Mouse (Mus musculus) stomach, postnatal 0 days (tissue): ENCODE results near the gene Olfr54. TPM values are rescaled to one million over a fixed set of nuclear protein-coding genes. Genes with fewer than 3 reads are reported as not detected.
"Not testable (repeated sequence)": the region's sequence is repeated elsewhere in the genome, so short reads cannot be mapped to it uniquely, and the experiment has no call there.

Experiments used
- ATAC-seq: fragments of 200-750 bp; cut with Nextera tagmentation; 2 replicates; pipeline ENCODE4 v1.8.0; 2017; ENCODE audit not compliant: low FRiP score, low TSS enrichment
- DNase-seq: peaks from one replicate; pipeline ENCODE4 v3.0.0-alpha.2; 2016; ENCODE audit warnings: low spot score
- H3K27ac ChIP-seq: fragments of 300-500 bp; sonication (generic); replicated peaks from 2 replicates; pipeline ENCODE4 v1.5.1; 2014; ENCODE audit warnings: mild to moderate bottlenecking, control low read depth
- H3K27me3 ChIP-seq: fragments of 300-500 bp; sonication (generic); 2 replicates; pipeline ENCODE4 v1.6.1; 2014; ENCODE audit warnings: low read length; ENCODE audit not compliant: control insufficient read depth, insufficient read depth
- H3K36me3 ChIP-seq: fragments of 300-500 bp; sonication (generic); 2 replicates; pipeline ENCODE4 v1.6.1; 2014; ENCODE audit warnings: low read length, mixed read lengths; ENCODE audit not compliant: control insufficient read depth, insufficient read depth
- H3K4me1 ChIP-seq: fragments of 300-500 bp; sonication (generic); replicated peaks from 2 replicates; pipeline ENCODE4 v1.6.1; 2014; ENCODE audit warnings: antibody characterized with exemption; ENCODE audit not compliant: control insufficient read depth, insufficient read depth
- H3K4me2 ChIP-seq: fragments of 300-500 bp; sonication (generic); replicated peaks from 2 replicates; pipeline ENCODE4 v1.6.1; 2014; ENCODE audit warnings: low read depth, mild to moderate bottlenecking, control low read depth, moderate library complexity
- H3K4me3 ChIP-seq: fragments of 300-500 bp; sonication (generic); 2 replicates; pipeline ENCODE4 v1.5.1; 2014; ENCODE audit warnings: low read depth, low read length, control low read depth
- H3K9ac ChIP-seq: fragments of 300-500 bp; sonication (generic); 2 replicates; pipeline ENCODE4 v1.6.1; 2014; ENCODE audit warnings: mild to moderate bottlenecking, low read length, control low read depth, mixed read lengths
- H3K9me3 ChIP-seq: fragments of 300-500 bp; sonication (generic); 2 replicates; pipeline ENCODE4 v1.6.1; 2016; ENCODE audit warnings: low read length; ENCODE audit not compliant: control insufficient read depth
- CTCF ChIP-seq: IDR thresholded peaks from 2 replicates; pipeline ENCODE4 v1.5.1; 2016; ENCODE audit warnings: antibody characterized with exemption, low read depth, mild to moderate bottlenecking, moderate library complexity
- EP300 ChIP-seq: optimal IDR thresholded peaks from 2 replicates; pipeline ENCODE3; 2016; ENCODE audit warnings: antibody characterized with exemption
- WGBS: fragments of 180-500 bp; shearing (Covaris S2); extraction: QIAGEN DNeasy Blood & Tissue Kit; methylation state at CpG from one replicate; pipeline ENCODE4 v1.1.7; 2014; 5-methylcytosine and 5-hydroxymethylcytosine counted together
- polyA plus RNA-seq: library from polyadenylated mRNA; unstranded; fragments of >200 nt; fragmentation: Nextera tagmentation; extraction: Ambion mirVana; gene quantifications from 2 replicates; pipeline ENCODE4 v1.2.1, GENCODE M21; 2015

Gene Olfr54
- polyA plus RNA-seq, 1 experiment from 2014 or later, result not detected

DNA sequence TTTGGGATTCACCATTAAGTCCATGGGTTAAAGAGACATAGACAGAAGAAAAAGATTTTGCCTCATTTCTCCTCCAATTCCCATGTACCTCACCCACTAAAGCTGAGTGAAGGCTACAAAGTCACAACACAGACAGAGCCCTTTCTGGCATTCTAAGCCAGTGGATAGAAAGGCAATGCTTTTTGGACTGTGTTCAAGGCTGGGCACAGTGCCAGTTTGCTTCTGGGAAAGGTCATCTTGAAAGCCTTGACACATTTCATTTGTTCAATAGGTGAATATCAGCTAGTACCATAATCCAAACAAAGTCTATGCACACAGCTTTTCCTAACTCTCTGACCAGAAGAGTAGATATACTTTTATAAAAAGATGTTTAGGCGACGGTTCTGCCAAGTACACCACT lies 21.9 kb downstream of the Olfr54 start:
- Histone ChIP-seq H3K36me3 (no peaks in the 10 kb centered on the region), H3K9me3 (no peaks in the 10 kb centered on the region), H3K27me3 (no peaks in the 10 kb centered on the region), H3K9ac (no peak overlapping the region), H3K4me3 (no peak overlapping the region), H3K4me2 (no peak overlapping the region), H3K4me1 (no peaks in the 10 kb centered on the region), H3K27ac (no peak overlapping the region)
- ATAC-seq, result no peak
- DNase-seq, result peak; percentile 47
- WGBS, result 34% methylated on average over 2 of the region's 2 CpGs
- TF ChIP-seq CTCF (no peak), EP300 (no peak)

DNA sequence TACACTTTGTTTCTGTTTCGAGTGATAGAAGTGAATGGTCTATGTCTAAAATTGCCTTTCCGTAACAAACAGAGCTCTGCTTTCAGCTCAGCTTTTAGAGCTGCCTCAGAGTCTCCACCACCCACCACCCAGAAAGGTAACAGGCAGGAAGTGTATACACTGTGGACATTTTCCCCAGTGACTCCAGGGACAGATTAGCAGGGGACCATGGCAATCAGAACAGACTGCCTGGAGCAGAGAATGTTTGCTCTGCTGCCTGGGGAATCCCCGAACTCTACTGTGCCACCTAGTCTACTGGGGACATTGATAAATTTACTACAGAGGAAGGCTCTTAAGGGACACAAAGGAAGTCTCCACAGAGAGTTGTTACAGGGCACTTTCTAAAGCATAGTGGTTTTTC lies 30.7 kb downstream of the Olfr54 start:
- 47% methylated on average over 3 of the region's 3 CpGs for WGBS
- H3K9ac ChIP-seq, DNase-seq, ATAC-seq, H3K27me3 ChIP-seq, H3K4me2 ChIP-seq, H3K4me3 ChIP-seq, H3K9me3 ChIP-seq, H3K36me3 ChIP-seq, H3K27ac ChIP-seq, H3K4me1 ChIP-seq: not testable (repeated sequence)

- not testable (repeated sequence) for H3K9ac ChIP-seq, H3K4me2 ChIP-seq, H3K9me3 ChIP-seq, DNase-seq, ATAC-seq, H3K36me3 ChIP-seq, H3K27ac ChIP-seq, H3K4me3 ChIP-seq, H3K27me3 ChIP-seq, H3K4me1 ChIP-seq
- WGBS, result 47% methylated on average over 3 of the region's 3 CpGs
These were observed 33.8 kb downstream of the Olfr54 start, which contains the start of gene Olfr1375 for GRCm38 (mm10) chr11:51047809-51048208. Gene Olfr1375 (plus strand): TSS chr11:51048109.

- 52% methylated on average over 2 of the region's 2 CpGs for WGBS
- no peak for TF ChIP-seq CTCF
- no peak for TF ChIP-seq EP300
- no peak for DNase-seq
These were observed 37.6 kb downstream of the Olfr54 start for GRCm38 (mm10) chr11:51051678-51052077.

DNA sequence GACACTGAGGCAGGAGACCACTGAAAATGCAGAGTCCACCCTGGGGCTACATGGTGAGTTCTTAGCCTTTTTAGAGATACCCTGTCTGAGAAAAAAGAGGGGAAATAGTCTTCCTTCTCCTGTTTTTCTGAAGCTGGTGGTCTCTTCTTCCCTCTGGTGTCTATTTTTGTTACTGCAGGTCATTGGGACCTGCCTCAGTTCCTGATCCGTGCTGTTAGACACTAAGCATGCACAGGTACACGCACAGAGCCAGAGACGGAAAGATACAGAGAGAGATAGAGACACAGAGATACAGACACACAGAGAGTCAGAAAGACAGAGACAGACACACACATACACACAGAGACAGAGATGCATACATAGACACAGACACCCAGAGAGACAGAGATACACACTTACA lies 39.2 kb downstream of the Olfr54 start:
- no peak for DNase-seq
- Histone ChIP-seq H3K9ac (no peak overlapping the region), H3K4me3 (no peak overlapping the region), H3K27ac (no peak overlapping the region), H3K4me2 (no peak overlapping the region), H3K4me1 (no peaks in the 10 kb centered on the region), H3K27me3 (no peaks in the 10 kb centered on the region), H3K36me3 (no peaks in the 10 kb centered on the region), H3K9me3 (no peaks in the 10 kb centered on the region)
- ATAC-seq, result 0 out of 2 replicates have a peak, but pooled peaks have one; percentile 24
- WGBS, result 43% methylated on average over 3 of the region's 3 CpGs
- TF ChIP-seq CTCF (peak; percentile 73), EP300 (no peak)

More at GRCm38 (mm10) chr11:51051678-51052077, 37.6 kb downstream of the Olfr54 start:
- H3K36me3 ChIP-seq, result no peaks in the 10 kb centered on the region
- H3K9ac ChIP-seq, result no peak overlapping the region
- no peak overlapping the region for H3K4me3 ChIP-seq
- no peaks in the 10 kb centered on the region for H3K27me3 ChIP-seq
- H3K4me1 ChIP-seq, result no peaks in the 10 kb centered on the region
- no peak for ATAC-seq
- H3K27ac ChIP-seq, result no peak overlapping the region
- no peaks in the 10 kb centered on the region for H3K9me3 ChIP-seq
- no peak overlapping the region for H3K4me2 ChIP-seq

- peak; percentile 78 for DNase-seq
These were observed 45.1 kb downstream of the Olfr54 start, which contains the start of gene Zfp354a for GRCm38 (mm10) chr11:51059151-51059571. Gene Zfp354a (plus strand): TSS chr11:51059257.

More at GRCm38 (mm10) chr11:51059151-51059571, 45.1 kb downstream of the Olfr54 start, which contains the start of gene Zfp354a:
- Histone ChIP-seq H3K9me3 (no peaks in the 10 kb centered on the region), H3K4me1 (no peaks in the 10 kb centered on the region), H3K27me3 (no peaks in the 10 kb centered on the region), H3K27ac (no peak within 1 kb of the TSS), H3K36me3 (no peaks in the 10 kb centered on the region), H3K4me2 (peak within 1 kb of the TSS; percentile 63), H3K9ac (peak within 1 kb of the TSS; percentile 77), H3K4me3 (peak within 1 kb of the TSS; percentile 82)
- ATAC-seq, result peak; percentile 87
- TF ChIP-seq EP300, result no peak
- TF ChIP-seq CTCF, result peak; percentile 48; the same call in 1 of the 2 replicates
- WGBS, result under 1% methylated on average over 29 of the region's 32 CpGs
